Mouse (Mus musculus) myocyte (in vitro differentiated cells): Measurements from ENCODE around the gene Fgfr1op2.

Experiments used
- MAX ChIP-seq: IDR thresholded peaks from one replicate; pipeline ENCODE4 v1.6.1; 2011; ENCODE audit warnings: low read depth, mild to moderate bottlenecking, control low read depth
- MYOD1 ChIP-seq, 3 experiments: IDR thresholded peaks; one replicate each; pipeline ENCODE4 v1.6.1; 2011; ENCODE audit warnings: control low read depth in 2 of 3, low read depth in 2 of 3, mild to moderate bottlenecking in 2 of 3, moderate library complexity in 1 of 3; ENCODE audit not compliant: insufficient read length in 2 of 3, control insufficient read depth in 1 of 3
- MYOG ChIP-seq, 3 experiments: IDR thresholded peaks; one replicate each; pipeline ENCODE4 v1.6.1; 2011; ENCODE audit warnings: control low read depth in 2 of 3, low read depth in 2 of 3, mild to moderate bottlenecking in 2 of 3; ENCODE audit not compliant: insufficient read length in 2 of 3, control insufficient read depth in 1 of 3, insufficient read depth in 1 of 3
- POLR2A ChIP-seq: IDR thresholded peaks from one replicate; pipeline ENCODE4 v1.6.1; 2011; ENCODE audit warnings: low read depth, mild to moderate bottlenecking, control low read depth, moderate library complexity; ENCODE audit not compliant: insufficient read length
- TCF12 ChIP-seq: IDR thresholded peaks from one replicate; pipeline ENCODE4 v1.6.1; 2011; ENCODE audit warnings: mild to moderate bottlenecking, control low read depth; ENCODE audit not compliant: poor library complexity, insufficient read depth, severe bottlenecking
- USF1 ChIP-seq: IDR thresholded peaks from one replicate; pipeline ENCODE4 v1.6.1; 2011; ENCODE audit warnings: low read depth, mild to moderate bottlenecking, control low read depth, moderate library complexity

GRCm38 (mm10) chr6:146572073-146572472 is 4.9 kb upstream of the Fgfr1op2 start:
- no peak for TF ChIP-seq POLR2A
- no peak for TF ChIP-seq MAX
- no peak for TF ChIP-seq MYOD1 (IDR thresholded peaks at IDR 0.05; ENCODE audit: control insufficient read depth in 1 of 3, insufficient read length in 2 of 3, low read depth in 2 of 3)
- no peak for TF ChIP-seq MYOG (IDR thresholded peaks at IDR 0.05; ENCODE audit: control insufficient read depth in 1 of 3, insufficient read depth in 1 of 3, insufficient read length in 2 of 3, low read depth in 2 of 3)
- TF ChIP-seq USF1 = no peak
- no peak for TF ChIP-seq TCF12
